Mouse (Mus musculus): ENCODE measurements around the gene Ankrd39. TPM values are rescaled to one million over a fixed set of nuclear protein-coding genes. Genes with fewer than 3 reads are reported as not detected.
A peak's percentile ranks its signal among the peaks of the same experiment; 100 is the strongest.

Ankrd39 gene
- polyA plus RNA-seq, 1 experiment from 2014 or later = 26.7 TPM

- Histone ChIP-seq H3K9ac (ENCODE audit: low read length) (no peak overlapping the region), H3K4me2 (ENCODE audit: low read depth, low read length) (no peak overlapping the region), H3K4me3 (replicated peaks; ENCODE audit: low read length) (no peak overlapping the region), H3K9me3 (replicated peaks; ENCODE audit: control insufficient read depth, low read length) (no peaks in the 10 kb centered on the region), H3K36me3 (ENCODE audit: control insufficient read depth, insufficient read depth, low read length) (no peaks in the 10 kb centered on the region), H3K27me3 (ENCODE audit: control insufficient read depth, insufficient read depth, low read length) (no peaks in the 10 kb centered on the region), H3K4me1 (ENCODE audit: control insufficient read depth, insufficient read depth, low read length) (no peaks in the 10 kb centered on the region), H3K27ac (ENCODE audit: low read length) (no peak overlapping the region)
- ATAC-seq (ENCODE audit: insufficient read depth, low FRiP score) = peak; percentile 30; the same call in 1 of the 2 replicates
- WGBS = 2% methylated on average over 3 of the region's 3 CpGs
Measured at GRCm38 (mm10) chr1:36501261-36501660, 46.0 kb downstream of the Ankrd39 start.

DNA sequence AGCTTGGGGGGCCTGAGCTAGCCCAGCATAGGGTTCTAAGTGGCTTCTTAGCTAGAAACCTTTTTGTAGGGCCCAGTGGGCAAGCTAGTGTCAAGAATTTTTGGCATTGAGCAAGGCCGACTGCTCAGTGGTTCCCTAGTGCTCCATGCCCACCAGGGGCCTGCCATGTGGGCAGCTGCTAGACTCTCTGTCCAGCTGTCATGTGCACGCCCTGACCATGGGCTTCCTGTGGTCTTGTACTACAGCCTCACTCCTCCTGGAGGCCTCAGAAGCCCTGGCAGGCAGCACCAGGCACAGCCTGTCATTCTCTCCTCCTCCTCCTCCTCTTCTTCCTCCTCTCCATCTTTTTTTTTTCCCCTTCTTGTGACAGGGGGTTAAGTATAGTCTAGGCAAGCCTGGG lies 49.9 kb downstream of the Ankrd39 start:
- Histone ChIP-seq H3K9ac (ENCODE audit: low read length) (no peak overlapping the region), H3K4me3 (replicated peaks; ENCODE audit: low read length) (no peak overlapping the region), H3K4me1 (ENCODE audit: control insufficient read depth, insufficient read depth, low read length) (peaks cover 5% of the 10 kb centered on the region; the same call in 1 of the 2 replicates), H3K27me3 (ENCODE audit: control insufficient read depth, insufficient read depth, low read length) (no peaks in the 10 kb centered on the region), H3K4me2 (ENCODE audit: low read depth, low read length) (no peak overlapping the region), H3K9me3 (replicated peaks; ENCODE audit: control insufficient read depth, low read length) (no peaks in the 10 kb centered on the region), H3K27ac (ENCODE audit: low read length) (no peak overlapping the region), H3K36me3 (ENCODE audit: control insufficient read depth, insufficient read depth, low read length) (no peaks in the 10 kb centered on the region)
- no peak for ATAC-seq (ENCODE audit: insufficient read depth, low FRiP score)
- 95% methylated on average over 2 of the region's 2 CpGs for whole genome bisulfite sequencing

- no peak overlapping the region for H3K4me3 ChIP-seq (replicated peaks; ENCODE audit: low read length)
- WGBS = 51% methylated on average over 2 of the region's 2 CpGs
Measured at GRCm38 (mm10) chr1:36496719-36497118, 50.5 kb downstream of the Ankrd39 start.

GRCm38 (mm10) chr1:36493299-36493698 lies 53.9 kb downstream of the Ankrd39 start:
- Histone ChIP-seq H3K4me1 (ENCODE audit: control insufficient read depth, insufficient read depth, low read length) (peaks cover 8% of the 10 kb centered on the region; the same call in 1 of the 2 replicates), H3K36me3 (ENCODE audit: control insufficient read depth, insufficient read depth, low read length) (no peaks in the 10 kb centered on the region), H3K4me3 (replicated peaks; ENCODE audit: low read length) (no peak overlapping the region), H3K4me2 (ENCODE audit: low read depth, low read length) (no peak overlapping the region), H3K9me3 (replicated peaks; ENCODE audit: control insufficient read depth, low read length) (no peaks in the 10 kb centered on the region), H3K9ac (ENCODE audit: low read length) (no peak overlapping the region), H3K27ac (ENCODE audit: low read length) (no peak overlapping the region), H3K27me3 (ENCODE audit: control insufficient read depth, insufficient read depth, low read length) (no peaks in the 10 kb centered on the region)
- 76% methylated on average over 6 of the region's 6 CpGs for WGBS
- ATAC-seq (ENCODE audit: insufficient read depth, low FRiP score) = no peak

More at GRCm38 (mm10) chr1:36496719-36497118, 50.5 kb downstream of the Ankrd39 start:
- Histone ChIP-seq H3K4me2 (ENCODE audit: low read depth, low read length) (no peak overlapping the region), H3K4me1 (ENCODE audit: control insufficient read depth, insufficient read depth, low read length) (peaks cover 8% of the 10 kb centered on the region; the same call in 1 of the 2 replicates), H3K9me3 (replicated peaks; ENCODE audit: control insufficient read depth, low read length) (no peaks in the 10 kb centered on the region), H3K27ac (ENCODE audit: low read length) (no peak overlapping the region), H3K36me3 (ENCODE audit: control insufficient read depth, insufficient read depth, low read length) (no peaks in the 10 kb centered on the region), H3K9ac (ENCODE audit: low read length) (no peak overlapping the region), H3K27me3 (ENCODE audit: control insufficient read depth, insufficient read depth, low read length) (no peaks in the 10 kb centered on the region)
- no peak for ATAC-seq (ENCODE audit: insufficient read depth, low FRiP score)

GRCm38 (mm10) chr1:36492416-36493139 lies 54.7 kb downstream of the Ankrd39 start:
- peaks cover 8% of the 10 kb centered on the region; the same call in 1 of the 2 replicates for H3K4me1 ChIP-seq (ENCODE audit: control insufficient read depth, insufficient read depth, low read length)
- H3K9me3 ChIP-seq (replicated peaks; ENCODE audit: control insufficient read depth, low read length) = no peaks in the 10 kb centered on the region
- no peaks in the 10 kb centered on the region for H3K27me3 ChIP-seq (ENCODE audit: control insufficient read depth, insufficient read depth, low read length)
- no peak overlapping the region for H3K4me2 ChIP-seq (ENCODE audit: low read depth, low read length)
- H3K27ac ChIP-seq (ENCODE audit: low read length) = 0 out of 2 replicates have a peak overlapping the region, but pooled peaks have one; percentile 42
- H3K36me3 ChIP-seq (ENCODE audit: control insufficient read depth, insufficient read depth, low read length) = no peaks in the 10 kb centered on the region
- ATAC-seq (ENCODE audit: insufficient read depth, low FRiP score) = peak; percentile 87
- peak overlapping the region; percentile 32; the same call in 1 of the 2 replicates for H3K9ac ChIP-seq (ENCODE audit: low read length)
- no peak overlapping the region for H3K4me3 ChIP-seq (replicated peaks; ENCODE audit: low read length)
- WGBS = 38% methylated on average over 9 of the region's 9 CpGs

GRCm38 (mm10) chr1:36489661-36490060 lies 57.6 kb downstream of the Ankrd39 start:
- Histone ChIP-seq H3K27me3 (ENCODE audit: control insufficient read depth, insufficient read depth, low read length) (no peaks in the 10 kb centered on the region), H3K9me3 (replicated peaks; ENCODE audit: control insufficient read depth, low read length) (no peaks in the 10 kb centered on the region), H3K36me3 (ENCODE audit: control insufficient read depth, insufficient read depth, low read length) (no peaks in the 10 kb centered on the region), H3K27ac (ENCODE audit: low read length) (no peak overlapping the region), H3K4me3 (replicated peaks; ENCODE audit: low read length) (no peak overlapping the region), H3K9ac (ENCODE audit: low read length) (no peak overlapping the region), H3K4me2 (ENCODE audit: low read depth, low read length) (no peak overlapping the region), H3K4me1 (ENCODE audit: control insufficient read depth, insufficient read depth, low read length) (peaks cover 8% of the 10 kb centered on the region; the same call in 1 of the 2 replicates)
- no peak for ATAC-seq (ENCODE audit: insufficient read depth, low FRiP score)
- 82% methylated on average over 6 of the region's 6 CpGs for WGBS

Small RNA genes lying within 50 kb of the gene (microRNA-seq; reads per million reads assigned to microRNA genes)
- not detected for gene Gm47280

Other genes starting within 250 kb of the Ankrd39 start
- gene Arid5a, start 239.7 kb downstream of the Ankrd39 start, polyA plus RNA-seq (2015; fragmentation: Nextera tagmentation; extraction: Ambion mirVana) = 4.8 and 4.9 TPM in 2 replicates
- 40.6 and 41.1 TPM in 2 replicates for gene Kansl3, start 178.3 kb downstream of the Ankrd39 start, polyA plus RNA-seq (2015; fragmentation: Nextera tagmentation; extraction: Ambion mirVana)
- gene Fer1l5, start 175.2 kb downstream of the Ankrd39 start, polyA plus RNA-seq (2015; fragmentation: Nextera tagmentation; extraction: Ambion mirVana) = 0.74 and 0.96 TPM in 2 replicates
- 37.8 and 39.2 TPM in 2 replicates for gene Lman2l, start 102.2 kb downstream of the Ankrd39 start, polyA plus RNA-seq (2015; fragmentation: Nextera tagmentation; extraction: Ambion mirVana)
- 16.7 and 18.5 TPM in 2 replicates for gene Cnnm4, start 75.8 kb downstream of the Ankrd39 start, polyA plus RNA-seq (2015; fragmentation: Nextera tagmentation; extraction: Ambion mirVana)
- gene Cnnm3, start 35.6 kb downstream of the Ankrd39 start, polyA plus RNA-seq (2015; fragmentation: Nextera tagmentation; extraction: Ambion mirVana) = 2.5 and 3.0 TPM in 2 replicates
- 18.0 and 21.7 TPM in 2 replicates for gene Ankrd23, start 10.6 kb downstream of the Ankrd39 start, polyA plus RNA-seq (2015; fragmentation: Nextera tagmentation; extraction: Ambion mirVana)
- gene Gm42417, start 8.0 kb downstream of the Ankrd39 start, polyA plus RNA-seq (2015; fragmentation: Nextera tagmentation; extraction: Ambion mirVana) = 1.9 TPM in 1 of 2 replicates, not detected in the other
- gene Sema4c, start 10.9 kb upstream of the Ankrd39 start, polyA plus RNA-seq (2015; fragmentation: Nextera tagmentation; extraction: Ambion mirVana) = 10.0 and 10.6 TPM in 2 replicates
- 0.50 and 0.94 TPM in 2 replicates for gene Fam178b, start 135.7 kb upstream of the Ankrd39 start, polyA plus RNA-seq (2015; fragmentation: Nextera tagmentation; extraction: Ambion mirVana)
- gene Cox5b, start 144.0 kb upstream of the Ankrd39 start, polyA plus RNA-seq (2015; fragmentation: Nextera tagmentation; extraction: Ambion mirVana) = 591 and 640 TPM in 2 replicates
- gene 4933424G06Rik, start 162.7 kb upstream of the Ankrd39 start, polyA plus RNA-seq (2015; fragmentation: Nextera tagmentation; extraction: Ambion mirVana) = 0.13 TPM in 1 of 2 replicates, not detected in the other
- gene Actr1b, start 167.0 kb upstream of the Ankrd39 start, polyA plus RNA-seq (2015; fragmentation: Nextera tagmentation; extraction: Ambion mirVana) = 95.3 and 103 TPM in 2 replicates
- gene Zap70, start 214.4 kb upstream of the Ankrd39 start, polyA plus RNA-seq (2015; fragmentation: Nextera tagmentation; extraction: Ambion mirVana) = 0.49 and 0.56 TPM in 2 replicates